15 mouse cellular contexts compared by ENCODE assay signal in the genomic region with DNA sequence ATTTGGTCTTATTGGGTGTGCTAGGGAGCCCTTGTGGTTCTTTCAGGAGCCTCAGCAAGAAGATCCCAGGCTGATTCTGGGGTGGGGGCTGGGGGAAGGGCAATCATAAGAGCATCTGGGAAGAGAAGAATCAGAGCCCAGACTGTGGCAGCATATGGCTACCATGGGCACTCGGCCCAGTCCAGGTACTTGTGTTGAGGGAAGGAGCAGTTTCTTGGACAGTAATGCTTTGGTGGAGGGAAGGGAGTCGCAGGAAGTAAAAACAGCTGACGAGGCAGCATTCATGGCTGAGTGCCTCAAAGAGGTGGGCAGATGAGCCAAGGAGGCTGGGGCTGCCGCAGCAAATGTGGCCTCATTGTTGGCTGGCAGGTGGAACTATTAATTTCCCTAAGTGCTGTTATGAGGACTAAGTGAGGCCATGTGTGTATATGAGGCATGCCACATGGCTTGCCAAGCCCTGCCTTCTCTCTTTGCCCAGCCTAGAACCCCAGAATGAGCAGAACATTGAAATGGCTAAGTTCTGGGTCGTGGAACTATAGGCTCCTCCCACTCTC.
DNase-seq lines count a peak whose midpoint lies in the region; ATAC-seq and TF ChIP-seq lines count a peak whose summit lies in the region.
"Had no signal": no experiment of that assay in that cellular context is flagged by ENCODE, and none has a peak within 500 bp of the region (broad histone marks: within the 10 kb centered on the region; RNA-seq: fewer than 3 reads in every experiment).

No protein-coding gene starts in this region.

- no peaks in the 10 kb centered on the region for H3K9me3 ChIP-seq in forebrain, embryonic 13.5 days (replicated peaks)
- no peaks in the 10 kb centered on the region for H3K9me3 ChIP-seq in forebrain, embryonic 10.5 days
- H3K9me3 ChIP-seq in hindbrain, postnatal 0 days (ENCODE audit: low read length) = no peaks in the 10 kb centered on the region
- H3K9me3 ChIP-seq in midbrain, embryonic 13.5 days = no peaks in the 10 kb centered on the region
- H3K9me3 ChIP-seq in heart, embryonic 12.5 days (replicated peaks) = no peaks in the 10 kb centered on the region
- H3K9me3 ChIP-seq: intestine, embryonic 15.5 days; kidney, embryonic 15.5 days had no signal

- H3K9ac ChIP-seq in forebrain, embryonic 13.5 days = no peak overlapping the region
- no peak overlapping the region for H3K9ac ChIP-seq in hindbrain, postnatal 0 days (replicated peaks; ENCODE audit: low read length)
- no peak overlapping the region for H3K9ac ChIP-seq in midbrain, embryonic 13.5 days (replicated peaks)
- H3K9ac ChIP-seq in heart, embryonic 12.5 days = no peak overlapping the region
- H3K9ac ChIP-seq: intestine, embryonic 15.5 days; kidney, embryonic 15.5 days had no signal

- no peak for DNase-seq in forebrain, embryonic 10.5 days (ENCODE audit: extremely low spot score, low spot score)
- peak; percentile 36 to 41 for DNase-seq in left cerebral cortex, postnatal 36 days (ENCODE audit: low spot score in 2 of 2)
- DNase-seq in left cerebral cortex, adult 11 months (ENCODE audit: low spot score) = no peak
- DNase-seq in cerebellum, adult 9-10 months = peak; percentile 67
- peak; percentile 65 for DNase-seq in hindbrain, postnatal 0 days (ENCODE audit: low spot score)
- DNase-seq: adrenal gland, postnatal 25 days; heart, postnatal 14 days; thymus, adult 2 months had no signal

- peaks cover 11% of the 10 kb centered on the region for H3K4me1 ChIP-seq in forebrain, embryonic 13.5 days
- H3K4me1 ChIP-seq in forebrain, embryonic 10.5 days = peaks cover 11% of the 10 kb centered on the region
- peaks cover 7% of the 10 kb centered on the region for H3K4me1 ChIP-seq in hindbrain, postnatal 0 days (ENCODE audit: insufficient read depth, low read length)
- H3K4me1 ChIP-seq in midbrain, embryonic 13.5 days (replicated peaks) = peaks cover 22% of the 10 kb centered on the region
- no peaks in the 10 kb centered on the region for H3K4me1 ChIP-seq in heart, embryonic 12.5 days (replicated peaks)
- H3K4me1 ChIP-seq: kidney, embryonic 15.5 days had no signal

- no peak overlapping the region for H3K4me2 ChIP-seq in forebrain, embryonic 13.5 days
- no peak overlapping the region for H3K4me2 ChIP-seq in hindbrain, postnatal 0 days (ENCODE audit: low read depth, low read length)
- H3K4me2 ChIP-seq in midbrain, embryonic 13.5 days (replicated peaks) = no peak overlapping the region
- no peak overlapping the region for H3K4me2 ChIP-seq in heart, embryonic 12.5 days
- H3K4me2 ChIP-seq: intestine, embryonic 15.5 days; kidney, embryonic 15.5 days; liver, embryonic 11.5 days had no signal

- TF ChIP-seq CTCF in hindbrain, postnatal 0 days (IDR thresholded peaks at IDR 0.05; ENCODE audit: low read depth) = no peak

- peak; percentile 65 for ATAC-seq in forebrain, embryonic 13.5 days
- ATAC-seq in hindbrain, postnatal 0 days = peak; percentile 63
- ATAC-seq in midbrain, embryonic 13.5 days = no peak
- no peak for ATAC-seq in heart, embryonic 12.5 days (ENCODE audit: insufficient number of reproducible peaks, low FRiP score)
- ATAC-seq: midbrain, embryonic 16.5 days had no signal

- no peak overlapping the region for H3K4me3 ChIP-seq in forebrain, embryonic 13.5 days
- no peak overlapping the region for H3K4me3 ChIP-seq in forebrain, embryonic 10.5 days
- H3K4me3 ChIP-seq in hindbrain, postnatal 0 days (ENCODE audit: low read length) = no peak overlapping the region
- no peak overlapping the region for H3K4me3 ChIP-seq in midbrain, embryonic 13.5 days (replicated peaks)
- H3K4me3 ChIP-seq in heart, embryonic 12.5 days = no peak overlapping the region
- H3K4me3 ChIP-seq: intestine, embryonic 15.5 days; kidney, embryonic 15.5 days had no signal

- no peaks in the 10 kb centered on the region for H3K27me3 ChIP-seq in forebrain, embryonic 13.5 days
- H3K27me3 ChIP-seq in forebrain, embryonic 10.5 days (ENCODE audit: poor library complexity, severe bottlenecking) = no peaks in the 10 kb centered on the region
- no peaks in the 10 kb centered on the region for H3K27me3 ChIP-seq in hindbrain, postnatal 0 days (ENCODE audit: insufficient read depth, low read length)
- no peaks in the 10 kb centered on the region for H3K27me3 ChIP-seq in midbrain, embryonic 13.5 days
- H3K27me3 ChIP-seq in heart, embryonic 12.5 days (replicated peaks) = no peaks in the 10 kb centered on the region
- H3K27me3 ChIP-seq: intestine, embryonic 15.5 days; kidney, embryonic 15.5 days had no signal

- intact Hi-C loops in left cerebral cortex, postnatal 36 days (cut with DNase I) = loop anchor here (5.0 kb wide), 1 partner anchor 45 kb away; no protein-coding TSS in a partner anchor

- WGBS in forebrain, embryonic 13.5 days = 59% methylated on average over 5 of the region's 5 CpGs
- WGBS in forebrain, embryonic 10.5 days = 91% methylated on average over 5 of the region's 5 CpGs
- WGBS in hindbrain, postnatal 0 days = 50% methylated on average over 5 of the region's 5 CpGs
- WGBS in midbrain, embryonic 13.5 days = 82% methylated on average over 5 of the region's 5 CpGs
- WGBS in heart, embryonic 12.5 days = 80% methylated on average over 5 of the region's 5 CpGs

- H3K27ac ChIP-seq in forebrain, embryonic 13.5 days = no peak overlapping the region
- no peak overlapping the region for H3K27ac ChIP-seq in forebrain, embryonic 10.5 days
- no peak overlapping the region for H3K27ac ChIP-seq in hindbrain, postnatal 0 days
- H3K27ac ChIP-seq in midbrain, embryonic 13.5 days = no peak overlapping the region
- H3K27ac ChIP-seq in heart, embryonic 12.5 days (ENCODE audit: poor library complexity, severe bottlenecking) = no peak overlapping the region
- H3K27ac ChIP-seq: intestine, embryonic 15.5 days; kidney, embryonic 15.5 days had no signal

- H3K36me3 ChIP-seq in forebrain, embryonic 13.5 days (ENCODE audit: poor library complexity, severe bottlenecking) = no peaks in the 10 kb centered on the region
- H3K36me3 ChIP-seq in forebrain, embryonic 10.5 days (replicated peaks) = no peaks in the 10 kb centered on the region
- no peaks in the 10 kb centered on the region for H3K36me3 ChIP-seq in hindbrain, postnatal 0 days (ENCODE audit: insufficient read depth, low read length)
- no peaks in the 10 kb centered on the region for H3K36me3 ChIP-seq in midbrain, embryonic 13.5 days
- no peaks in the 10 kb centered on the region for H3K36me3 ChIP-seq in heart, embryonic 12.5 days
- H3K36me3 ChIP-seq: intestine, embryonic 15.5 days; kidney, embryonic 15.5 days had no signal

Comparison
In these comparisons a context has a peak if more than half of its experiments do, and no peak if none do; other contexts are left out.
1. DNase-seq: peak in left cerebral cortex, postnatal 36 days (2 of 2), cerebellum, adult 9-10 months (single experiment) and hindbrain, postnatal 0 days (single experiment); none in forebrain, embryonic 10.5 days (single experiment) and left cerebral cortex, adult 11 months (single experiment).
2. ATAC-seq: peak in forebrain, embryonic 13.5 days (single experiment) and hindbrain, postnatal 0 days (single experiment); none in midbrain, embryonic 13.5 days (single experiment) and heart, embryonic 12.5 days (single experiment).